Mouse (Mus musculus) thymus, adult 2 months (tissue): ENCODE data around the gene Fat4.

Source experiments
- CTCF ChIP-seq: fragments of 200-500 bp; IDR thresholded peaks from 2 replicates; pipeline ENCODE4 v1.5.1; 2012; ENCODE audit warnings: mild to moderate bottlenecking, control low read depth, low read length, moderate library complexity, borderline replicate concordance; ENCODE audit not compliant: control insufficient read depth, poor library complexity, insufficient read depth; ENCODE audit errors: extremely low read depth
- POLR2A ChIP-seq: fragments of 200-500 bp; IDR thresholded peaks from 2 replicates; pipeline ENCODE4 v1.6.1; 2012; ENCODE audit warnings: mild to moderate bottlenecking, low read length, control low read depth, moderate library complexity; ENCODE audit not compliant: control insufficient read depth, poor library complexity, insufficient read depth; ENCODE audit errors: extremely low read depth

DNA sequence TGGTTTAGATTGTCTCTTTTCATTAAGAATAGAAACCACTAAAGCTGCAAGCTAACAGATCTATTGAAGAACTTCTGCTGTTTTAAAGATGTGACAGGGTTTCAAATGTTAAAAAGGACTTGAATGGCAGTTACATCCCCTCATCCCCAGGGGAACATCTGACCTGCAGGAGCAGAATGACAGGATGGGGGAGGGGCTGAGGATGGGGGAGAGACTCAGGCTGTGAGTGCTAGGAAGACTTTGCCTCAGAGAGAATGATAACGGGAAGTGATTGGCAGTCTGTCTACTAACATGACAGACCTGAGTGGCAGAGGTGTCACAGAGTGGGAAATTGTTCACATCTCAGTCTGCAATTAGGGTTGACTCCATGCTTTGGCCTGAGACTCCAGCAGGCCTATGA is 14.1 kb downstream of the Fat4 start:
- TF ChIP-seq CTCF (no peak), POLR2A (no peak)
